Mouse (Mus musculus) spleen, postnatal 36 days (tissue): ENCODE data around the gene Slc35b4.

Experiments used
- DNase-seq, 2 experiments: peaks; one replicate each; pipeline ENCODE4 v3.0.0; 2022; ENCODE audit warnings: low spot score in 2 of 2, mixed read lengths in 1 of 2

Gene Slc35b4

DNA sequence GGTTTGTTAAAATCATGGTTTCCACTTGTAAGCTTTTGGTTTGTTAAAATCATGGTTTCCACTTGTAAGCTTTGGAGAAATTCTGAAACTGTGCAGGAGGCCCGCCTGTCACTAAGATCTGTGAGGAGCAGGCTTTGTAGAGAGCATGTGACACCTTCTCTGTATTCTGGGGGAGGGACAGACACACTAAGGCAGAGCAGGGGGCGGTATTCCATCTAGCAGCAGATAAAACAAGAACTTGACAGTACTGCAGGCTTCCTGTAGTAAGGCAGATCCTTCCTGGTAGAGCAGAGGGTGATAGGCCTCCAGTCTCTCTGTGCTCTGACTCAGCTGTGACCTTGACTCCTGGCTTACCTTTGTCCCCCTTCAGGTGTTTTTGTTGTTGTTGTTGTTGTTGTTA is 47.6 kb downstream of the Slc35b4 start:
- no peak for DNase-seq

DNA sequence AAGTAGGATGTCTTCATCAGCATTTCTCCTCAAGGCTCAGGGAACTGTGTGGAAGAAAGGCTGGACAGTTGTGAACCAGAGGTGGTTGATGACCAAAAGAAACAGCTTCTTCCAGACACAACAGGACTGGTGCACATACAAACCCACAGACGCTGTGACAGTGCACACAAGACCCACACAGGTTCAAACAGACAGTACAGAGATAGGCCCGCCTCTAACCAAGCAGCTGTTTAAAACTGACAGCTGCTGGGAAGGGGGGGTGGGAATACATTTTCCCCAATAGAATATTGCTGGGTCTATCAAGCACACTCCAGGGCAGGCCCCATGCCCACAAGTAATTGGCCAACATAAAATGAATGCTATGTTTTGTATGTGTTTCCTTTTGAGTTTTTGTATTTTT is 52.5 kb downstream of the Slc35b4 start:
- DNase-seq, result no peak

DNA sequence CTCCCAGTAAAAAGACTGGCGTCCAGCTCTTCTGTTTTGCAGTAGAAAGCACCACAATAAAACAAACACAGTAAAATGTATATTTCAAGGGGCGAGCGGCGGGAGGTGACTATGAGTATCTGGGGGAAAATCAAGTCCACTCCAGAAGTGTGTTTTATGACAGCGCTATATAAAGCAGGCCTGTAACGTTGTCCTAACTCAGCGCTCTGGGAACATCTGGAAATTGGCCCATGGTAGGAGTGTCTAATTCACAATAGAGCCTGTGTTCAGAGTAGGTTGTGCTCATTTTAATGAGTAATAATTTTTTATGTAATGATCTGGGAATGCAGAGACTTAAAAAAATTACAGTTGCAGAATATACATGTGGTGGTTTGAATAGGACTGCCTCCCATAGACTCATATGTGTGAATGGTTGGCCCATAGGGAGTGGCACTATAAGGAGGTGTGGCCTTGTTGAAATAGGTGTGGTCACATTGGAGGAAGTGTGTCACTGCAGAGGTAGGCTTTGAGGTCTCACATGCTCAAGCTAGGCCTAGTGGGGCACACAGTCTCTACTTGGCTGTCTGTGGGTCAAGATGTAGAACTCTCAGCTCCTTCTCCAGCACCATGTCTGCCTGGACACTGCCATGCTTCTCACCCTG is 60.0 kb downstream of the Slc35b4 start:
- DNase-seq, result no peak

DNA sequence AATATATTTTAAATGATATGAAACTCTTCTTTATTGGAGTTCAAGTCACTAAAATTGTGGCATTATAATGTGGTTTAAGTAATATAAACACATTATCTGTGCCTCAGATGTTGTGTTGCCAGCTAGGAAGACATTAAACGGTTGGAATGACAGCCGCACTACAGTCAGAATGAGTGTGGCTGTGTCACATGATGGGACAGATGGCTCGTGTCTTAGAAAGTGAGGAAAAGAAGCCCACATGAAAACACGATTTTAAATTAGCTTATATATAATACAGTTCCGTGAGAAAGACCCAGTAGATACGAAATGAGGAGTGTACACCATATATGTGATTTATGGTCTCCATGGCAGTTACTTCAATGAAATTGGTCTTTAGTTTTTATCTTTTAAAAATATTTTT is 65.5 kb downstream of the Slc35b4 start:
- no peak for DNase-seq

DNA sequence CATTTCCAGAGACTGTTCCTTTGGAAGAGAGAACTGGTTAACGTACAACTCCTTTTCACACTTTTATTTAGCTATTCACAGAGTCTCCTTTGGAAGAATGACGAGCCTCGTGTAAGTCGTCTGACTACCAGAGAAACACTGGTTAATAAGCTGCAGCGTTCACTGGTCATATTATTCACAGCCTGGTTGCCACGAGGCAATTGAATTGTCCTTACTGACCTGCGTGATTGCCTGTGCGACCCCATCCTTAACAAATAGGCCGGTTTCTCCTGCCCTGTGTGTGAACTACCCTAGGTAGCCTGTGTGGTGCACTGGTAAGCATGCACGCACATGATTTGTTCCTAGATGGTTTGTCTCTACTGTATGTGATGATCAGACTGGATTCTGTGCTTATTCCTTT is 66.3 kb downstream of the Slc35b4 start:
- DNase-seq, result no peak
